Mouse (Mus musculus) myocyte (in vitro differentiated cells): ENCODE measurements around the gene Etfbkmt. TPM values are rescaled to one million over a fixed set of nuclear protein-coding genes. Genes with fewer than 3 reads are reported as not detected.

Experiments
- H3K27me3 ChIP-seq: one replicate; pipeline ENCODE4 v1.6.1; 2011; ENCODE audit not compliant: control insufficient read depth, insufficient read depth, insufficient read length
- H3K36me3 ChIP-seq: one replicate; pipeline ENCODE4 v1.6.1; 2011; ENCODE audit not compliant: control insufficient read depth, insufficient read depth
- H3K4me2 ChIP-seq: one replicate; pipeline ENCODE4 v1.6.1; 2011; ENCODE audit warnings: low read depth, control low read depth
- H3K4me3 ChIP-seq: one replicate; pipeline ENCODE4 v1.5.1; 2011; ENCODE audit warnings: mild to moderate bottlenecking, control low read depth, moderate library complexity
- H3K79me2 ChIP-seq: one replicate; pipeline ENCODE4 v1.6.1; 2011; ENCODE audit not compliant: control insufficient read depth, insufficient read depth
- H3ac ChIP-seq: one replicate; pipeline ENCODE4 v1.6.1; 2011; ENCODE audit not compliant: control insufficient read depth, insufficient read length
- CEBPB ChIP-seq: IDR thresholded peaks from 2 replicates; pipeline ENCODE4 v1.6.1; 2011; ENCODE audit warnings: mild to moderate bottlenecking, moderate library complexity; ENCODE audit not compliant: poor library complexity, insufficient read depth, severe bottlenecking
- E2F4 ChIP-seq: IDR thresholded peaks from one replicate; pipeline ENCODE4 v1.6.1; 2011; ENCODE audit warnings: mild to moderate bottlenecking, control low read depth, moderate library complexity; ENCODE audit not compliant: insufficient read depth
- MAX ChIP-seq: IDR thresholded peaks from one replicate; pipeline ENCODE4 v1.6.1; 2011; ENCODE audit warnings: low read depth, mild to moderate bottlenecking, control low read depth
- MYOD1 ChIP-seq, 3 experiments: IDR thresholded peaks; one replicate each; pipeline ENCODE4 v1.6.1; 2011; ENCODE audit warnings: control low read depth in 2 of 3, low read depth in 2 of 3, mild to moderate bottlenecking in 2 of 3, moderate library complexity in 1 of 3; ENCODE audit not compliant: insufficient read length in 2 of 3, control insufficient read depth in 1 of 3
- MYOG ChIP-seq, 3 experiments: IDR thresholded peaks; one replicate each; pipeline ENCODE4 v1.6.1; 2011; ENCODE audit warnings: control low read depth in 2 of 3, low read depth in 2 of 3, mild to moderate bottlenecking in 2 of 3; ENCODE audit not compliant: insufficient read length in 2 of 3, control insufficient read depth in 1 of 3, insufficient read depth in 1 of 3
- POLR2A ChIP-seq: IDR thresholded peaks from one replicate; pipeline ENCODE4 v1.6.1; 2011; ENCODE audit warnings: low read depth, mild to moderate bottlenecking, control low read depth, moderate library complexity; ENCODE audit not compliant: insufficient read length
- POLR2AphosphoS2 ChIP-seq: IDR thresholded peaks from one replicate; pipeline ENCODE4 v1.6.1; 2011; ENCODE audit warnings: low read depth, control low read depth; ENCODE audit not compliant: insufficient read length
- REST ChIP-seq: IDR thresholded peaks from one replicate; pipeline ENCODE4 v1.6.1; 2011; ENCODE audit warnings: mild to moderate bottlenecking, control low read depth, moderate library complexity; ENCODE audit not compliant: insufficient read depth, insufficient read length
- SRF ChIP-seq: IDR thresholded peaks from one replicate; pipeline ENCODE4 v1.6.1; 2011; ENCODE audit warnings: low read depth; ENCODE audit not compliant: control insufficient read depth, insufficient read length
- TCF12 ChIP-seq: IDR thresholded peaks from one replicate; pipeline ENCODE4 v1.6.1; 2011; ENCODE audit warnings: mild to moderate bottlenecking, control low read depth; ENCODE audit not compliant: poor library complexity, insufficient read depth, severe bottlenecking
- TCF3 ChIP-seq: IDR thresholded peaks from one replicate; pipeline ENCODE4 v1.6.1; 2011; ENCODE audit warnings: low read depth, control low read depth; ENCODE audit not compliant: insufficient read length
- USF1 ChIP-seq: IDR thresholded peaks from one replicate; pipeline ENCODE4 v1.6.1; 2011; ENCODE audit warnings: low read depth, mild to moderate bottlenecking, control low read depth, moderate library complexity
- polyA plus RNA-seq: library from polyadenylated mRNA; unstranded; fragments of >200 nt; fragmentation: generic; extraction: Trizol; gene quantifications from one replicate; pipeline ENCODE4 v1.2.1, GENCODE M21; 2012; ENCODE audit warnings: missing spikeins

Etfbkmt gene
- polyA plus RNA-seq, 1 experiment, result 7.2 TPM

GRCm38 (mm10) chr6:149132311-149133077 is 7.2 kb upstream of the Etfbkmt start:
- H3K36me3 ChIP-seq, result no peaks in the 10 kb centered on the region
- H3ac ChIP-seq, result no peak overlapping the region
- H3K79me2 ChIP-seq, result no peaks in the 10 kb centered on the region
- H3K4me2 ChIP-seq, result no peak overlapping the region
- TF ChIP-seq E2F4, result no peak
- no peak for TF ChIP-seq MYOG (IDR thresholded peaks at IDR 0.05; ENCODE audit: control insufficient read depth in 1 of 3, insufficient read depth in 1 of 3, insufficient read length in 2 of 3, low read depth in 2 of 3)
- TF ChIP-seq CEBPB, result no peak
- TF ChIP-seq POLR2A, result no peak
- no peak for TF ChIP-seq USF1
- no peak for TF ChIP-seq MYOD1 (IDR thresholded peaks at IDR 0.05; ENCODE audit: control insufficient read depth in 1 of 3, insufficient read length in 2 of 3, low read depth in 2 of 3)
- no peak for TF ChIP-seq POLR2AphosphoS2
- no peak for TF ChIP-seq TCF12
- no peak for TF ChIP-seq SRF
- TF ChIP-seq TCF3, result no peak
- TF ChIP-seq REST, result no peak
- no peak for TF ChIP-seq MAX
- H3K4me3 ChIP-seq, result no peak overlapping the region
- no peaks in the 10 kb centered on the region for H3K27me3 ChIP-seq

- no peaks in the 10 kb centered on the region for H3K36me3 ChIP-seq
- peak overlapping the region; percentile 52 for H3K4me2 ChIP-seq
- TF ChIP-seq MYOG (IDR thresholded peaks at IDR 0.05; ENCODE audit: control insufficient read depth in 1 of 3, insufficient read depth in 1 of 3, insufficient read length in 2 of 3, low read depth in 2 of 3), result peak in 1 of 3 experiments; percentile 71
- no peak for TF ChIP-seq CEBPB
- TF ChIP-seq E2F4, result no peak
- H3K27me3 ChIP-seq, result no peaks in the 10 kb centered on the region
- H3K4me3 ChIP-seq, result no peak overlapping the region
- no peak overlapping the region for H3ac ChIP-seq
- H3K79me2 ChIP-seq, result no peaks in the 10 kb centered on the region
Measured at GRCm38 (mm10) chr6:149134391-149135150, 5.1 kb upstream of the Etfbkmt start.

- no peak overlapping the region for H3K4me2 ChIP-seq
- TF ChIP-seq E2F4 (no peak), MYOD1 (IDR thresholded peaks at IDR 0.05; ENCODE audit: control insufficient read depth in 1 of 3, insufficient read length in 2 of 3, low read depth in 2 of 3) (no peak), USF1 (no peak), REST (no peak), SRF (no peak), CEBPB (no peak), POLR2AphosphoS2 (no peak), POLR2A (no peak), MAX (no peak)
- H3K79me2 ChIP-seq, result no peaks in the 10 kb centered on the region
- no peak overlapping the region for H3K4me3 ChIP-seq
- H3K27me3 ChIP-seq, result no peaks in the 10 kb centered on the region
- no peaks in the 10 kb centered on the region for H3K36me3 ChIP-seq
- H3ac ChIP-seq, result no peak overlapping the region
Measured at GRCm38 (mm10) chr6:149135631-149136030, 4.0 kb upstream of the Etfbkmt start.

GRCm38 (mm10) chr6:149137936-149138335 is 1.7 kb upstream of the Etfbkmt start:
- Histone ChIP-seq H3K4me2 (no peak overlapping the region), H3K36me3 (no peaks in the 10 kb centered on the region), H3K79me2 (peaks cover 9% of the 10 kb centered on the region), H3ac (no peak overlapping the region), H3K4me3 (no peak overlapping the region), H3K27me3 (no peaks in the 10 kb centered on the region)
- TF ChIP-seq SRF (no peak), TCF12 (no peak), POLR2A (no peak), REST (no peak), MAX (no peak), CEBPB (no peak), MYOG (IDR thresholded peaks at IDR 0.05; ENCODE audit: control insufficient read depth in 1 of 3, insufficient read depth in 1 of 3, insufficient read length in 2 of 3, low read depth in 2 of 3) (no peak), E2F4 (no peak), MYOD1 (IDR thresholded peaks at IDR 0.05; ENCODE audit: control insufficient read depth in 1 of 3, insufficient read length in 2 of 3, low read depth in 2 of 3) (no peak), USF1 (no peak), POLR2AphosphoS2 (no peak), TCF3 (no peak)

GRCm38 (mm10) chr6:149139011-149139410 is 638 bp upstream of the Etfbkmt start:
- TF ChIP-seq MYOD1 (IDR thresholded peaks at IDR 0.05; ENCODE audit: control insufficient read depth in 1 of 3, insufficient read length in 2 of 3, low read depth in 2 of 3), result no peak
- TF ChIP-seq POLR2AphosphoS2, result no peak
- no peak for TF ChIP-seq TCF12
- no peak for TF ChIP-seq REST
- no peak for TF ChIP-seq MAX
- no peak for TF ChIP-seq POLR2A
- TF ChIP-seq CEBPB, result no peak
- no peak for TF ChIP-seq TCF3
- no peak for TF ChIP-seq USF1
- TF ChIP-seq SRF, result no peak
- no peak for TF ChIP-seq MYOG (IDR thresholded peaks at IDR 0.05; ENCODE audit: control insufficient read depth in 1 of 3, insufficient read depth in 1 of 3, insufficient read length in 2 of 3, low read depth in 2 of 3)
- no peak for TF ChIP-seq E2F4
- no peaks in the 10 kb centered on the region for H3K27me3 ChIP-seq
- no peak overlapping the region for H3K4me2 ChIP-seq

More at GRCm38 (mm10) chr6:149139011-149139410, 638 bp upstream of the Etfbkmt start:
- H3K79me2 ChIP-seq, result peaks cover 9% of the 10 kb centered on the region
- no peak overlapping the region for H3ac ChIP-seq
- no peaks in the 10 kb centered on the region for H3K36me3 ChIP-seq
- H3K4me3 ChIP-seq, result no peak overlapping the region
